Comparison of ENCODE assay signal across 8 mouse cellular contexts in the genomic region with DNA sequence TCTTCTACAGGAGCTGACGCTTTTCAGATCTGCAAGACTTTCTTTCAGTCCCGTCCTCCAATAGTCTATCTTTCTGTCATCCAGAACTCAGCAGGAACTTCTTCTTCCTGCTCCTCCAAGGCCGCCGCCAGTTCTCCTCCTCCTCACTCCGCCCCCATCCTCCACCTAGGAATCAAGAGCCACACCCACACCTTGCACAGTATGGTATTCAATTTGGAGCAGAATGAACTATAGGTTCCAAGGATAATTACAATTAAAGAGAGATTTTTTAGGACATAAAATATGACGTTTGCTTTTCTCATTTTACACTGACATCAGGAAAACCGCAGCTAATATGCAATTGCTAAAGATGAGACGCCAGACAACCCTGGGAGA. TPM values are rescaled to one million over a fixed set of nuclear protein-coding genes. Genes with fewer than 3 reads are reported as not detected.
A peak's percentile ranks its signal among the peaks of the same experiment; 100 is the strongest.
DNase-seq lines count a peak whose midpoint lies in the region; ATAC-seq and TF ChIP-seq lines count a peak whose summit lies in the region.

No protein-coding gene starts in this region.

- H3K9ac ChIP-seq in lung, embryonic 16.5 days (ENCODE audit: low read length): peak overlapping the region; percentile 43
- H3K9ac ChIP-seq in forebrain, embryonic 12.5 days: peak overlapping the region; percentile 50; the same call in 1 of the 2 replicates
- H3K9ac ChIP-seq in limb, embryonic 14.5 days (ENCODE audit: low read depth, low read length, severe bottlenecking): peak overlapping the region; percentile 52; the same call in 1 of the 2 replicates

- 19% methylated on average over 8 of the region's 8 CpGs for WGBS in lung, embryonic 16.5 days
- WGBS in forebrain, embryonic 12.5 days: 21% methylated on average over 8 of the region's 8 CpGs
- WGBS in limb, embryonic 14.5 days: 24% methylated on average over 8 of the region's 8 CpGs
- WGBS in small intestine, adult 2 months: 20% methylated on average over 8 of the region's 8 CpGs

- H3K27ac ChIP-seq in lung, embryonic 16.5 days (ENCODE audit: low read length): no peak overlapping the region
- no peak overlapping the region for H3K27ac ChIP-seq in forebrain, embryonic 12.5 days
- no peak overlapping the region for H3K27ac ChIP-seq in limb, embryonic 14.5 days (replicated peaks; ENCODE audit: low read depth, low read length)
- H3K27ac ChIP-seq in small intestine, adult 2 months (ENCODE audit: insufficient read depth, low read depth, low read length): no peak overlapping the region

- peak overlapping the region; percentile 51 for H3K4me3 ChIP-seq in lung, embryonic 16.5 days (ENCODE audit: low read length)
- H3K4me3 ChIP-seq in forebrain, embryonic 12.5 days (replicated peaks): peak overlapping the region; percentile 54
- H3K4me3 ChIP-seq in limb, embryonic 14.5 days (replicated peaks; ENCODE audit: low read length): peak overlapping the region; percentile 51
- H3K4me3 ChIP-seq in small intestine, adult 2 months (ENCODE audit: low read depth, low read length): peak overlapping the region; percentile 72

- no peak for DNase-seq in lung, postnatal 4 days
- no peak for DNase-seq in limb, embryonic 14.5 days (ENCODE audit: low spot score)
- no peak for DNase-seq in left cerebral cortex, adult 8-10 months (ENCODE audit: low spot score in 2 of 2)
- DNase-seq in adrenal gland, postnatal 36 days: no peak
- DNase-seq in retina, postnatal 1 day: no peak

- ATAC-seq in lung, embryonic 16.5 days (ENCODE audit: low read depth): peak; percentile 81
- ATAC-seq in forebrain, embryonic 12.5 days (ENCODE audit: low FRiP score): peak; percentile 89
- peak; percentile 71 for ATAC-seq in limb, embryonic 14.5 days (ENCODE audit: low FRiP score, low read depth)

- no peaks in the 10 kb centered on the region for H3K4me1 ChIP-seq in lung, embryonic 16.5 days (replicated peaks; ENCODE audit: control insufficient read depth, insufficient read depth, low read length)
- H3K4me1 ChIP-seq in forebrain, embryonic 12.5 days: no peaks in the 10 kb centered on the region
- no peaks in the 10 kb centered on the region for H3K4me1 ChIP-seq in limb, embryonic 14.5 days (ENCODE audit: control insufficient read depth, insufficient read depth, low read length)
- H3K4me1 ChIP-seq in small intestine, adult 2 months (ENCODE audit: control insufficient read depth, insufficient read depth, insufficient read length, low read length): no peaks in the 10 kb centered on the region

- H3K36me3 ChIP-seq in lung, embryonic 16.5 days (ENCODE audit: control insufficient read depth, insufficient read depth, low read length): no peaks in the 10 kb centered on the region
- H3K36me3 ChIP-seq in forebrain, embryonic 12.5 days (replicated peaks): no peaks in the 10 kb centered on the region
- H3K36me3 ChIP-seq in limb, embryonic 14.5 days (ENCODE audit: control insufficient read depth, insufficient read depth, low read length): no peaks in the 10 kb centered on the region
- no peaks in the 10 kb centered on the region for H3K36me3 ChIP-seq in small intestine, adult 2 months (ENCODE audit: control insufficient read depth, insufficient read depth, low read length)

- TF ChIP-seq CTCF in small intestine, adult 2 months (IDR thresholded peaks at IDR 0.05; ENCODE audit: extremely low read depth, insufficient read length, insufficient replicate concordance, low read depth, low read length): no peak

- H3K27me3 ChIP-seq in lung, embryonic 16.5 days (ENCODE audit: control insufficient read depth, insufficient read depth, low read depth, low read length): no peaks in the 10 kb centered on the region
- H3K27me3 ChIP-seq in forebrain, embryonic 12.5 days: no peaks in the 10 kb centered on the region
- H3K27me3 ChIP-seq in limb, embryonic 14.5 days (ENCODE audit: control insufficient read depth, insufficient read depth, low read length): no peaks in the 10 kb centered on the region
- no peaks in the 10 kb centered on the region for H3K27me3 ChIP-seq in small intestine, adult 2 months (ENCODE audit: control insufficient read depth, insufficient read depth, low read length)

- peak overlapping the region; percentile 52 for H3K4me2 ChIP-seq in lung, embryonic 16.5 days (ENCODE audit: low read depth, low read length)
- H3K4me2 ChIP-seq in forebrain, embryonic 12.5 days: peak overlapping the region; percentile 52
- H3K4me2 ChIP-seq in limb, embryonic 14.5 days (replicated peaks; ENCODE audit: low read depth, low read length, severe bottlenecking): peak overlapping the region; percentile 46

- H3K9me3 ChIP-seq in lung, embryonic 16.5 days (ENCODE audit: control insufficient read depth, low read length): peaks cover 3% of the 10 kb centered on the region; the same call in 1 of the 2 replicates
- H3K9me3 ChIP-seq in forebrain, embryonic 12.5 days: peaks cover 2% of the 10 kb centered on the region; the same call in 1 of the 2 replicates
- 0 out of 2 replicates have a peak, but pooled peaks cover 4% of the 10 kb centered on the region for H3K9me3 ChIP-seq in limb, embryonic 14.5 days (ENCODE audit: control insufficient read depth, low read length)

- TF ChIP-seq POLR2A in limb, embryonic 14.5 days (IDR thresholded peaks at IDR 0.05; ENCODE audit: borderline replicate concordance, extremely low read depth, insufficient read depth, insufficient read length): no peak
- TF ChIP-seq POLR2A in small intestine, adult 2 months (IDR thresholded peaks at IDR 0.05; ENCODE audit: low read depth, low read length): no peak

RNA-seq across cellular contexts. Expression of gene 6720489N17Rik, which starts 29.4 kb away (rescaled TPM):
- polyA plus RNA-seq in lung, embryonic 16.5 days (2015; fragmentation: Nextera tagmentation; extraction: Ambion mirVana): 13.7 and 13.9 TPM in 2 replicates
- 13.1 and 14.5 TPM in 2 replicates for polyA plus RNA-seq in forebrain, embryonic 12.5 days (2016; fragmentation: Nextera tagmentation; extraction: Ambion mirVana)
- polyA plus RNA-seq in limb, embryonic 14.5 days (2012; rRNA removed): 3.8 and 5.8 TPM in 2 replicates
- polyA plus RNA-seq in limb, embryonic 14.5 days (2014; fragmentation: Nextera tagmentation; extraction: Ambion mirVana): 10.0 and 10.7 TPM in 2 replicates
- polyA plus RNA-seq in small intestine, adult 2 months (2012; rRNA removed): not detected in 2 replicates
- 1 to 10 TPM; 2.5 to 5.2 (median 4.2) TPM for total RNA-seq in left cerebral cortex, adult 8-10 months (2022)
- 1 to 10 TPM in 1 of 2 experiments, under 1 TPM in 1; 0.89 to 1.8 TPM for total RNA-seq in adrenal gland, postnatal 36 days (2021)
